Mouse (Mus musculus) neural tube, embryonic 10.5 days (tissue): ENCODE results near the gene Enox2.

Experiments used
- DNase-seq: peaks from one replicate; pipeline ENCODE4 v3.0.0-alpha.2; 2017; ENCODE audit warnings: low spot score; ENCODE audit errors: extremely low spot score

The Enox2 gene

GRCm38 (mm10) chrX:49002892-49003291 is 285.2 kb downstream of the Enox2 start:
- DNase-seq = no peak

- no peak for DNase-seq
Measured at GRCm38 (mm10) chrX:48985653-48986052, 302.4 kb downstream of the Enox2 start.

DNA sequence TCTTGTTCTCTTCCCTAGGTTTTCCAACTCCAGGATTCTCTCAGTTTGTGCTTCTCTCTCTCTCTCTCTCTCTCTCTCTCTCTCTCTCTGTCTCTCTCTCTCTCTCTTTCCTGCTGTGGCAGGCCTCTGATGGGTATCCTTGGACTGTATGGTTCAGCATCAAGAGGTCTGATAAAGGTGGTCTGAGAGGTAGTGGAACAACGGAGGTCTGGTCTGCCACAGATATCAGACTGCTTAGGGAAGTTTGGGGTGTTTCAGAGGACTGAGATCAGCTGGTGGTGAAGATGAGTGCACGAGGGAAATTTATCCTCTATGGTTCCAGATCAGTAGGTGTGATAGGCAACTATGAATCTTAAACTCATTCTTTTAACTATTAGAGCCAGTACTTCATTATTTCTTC is 303.6 kb downstream of the Enox2 start:
- DNase-seq = no peak
